Mouse (Mus musculus): ENCODE results near the gene Mydgf. TPM values are rescaled to one million over a fixed set of nuclear protein-coding genes. Genes with fewer than 3 reads are reported as not detected.
A peak's percentile ranks its signal among the peaks of the same experiment; 100 is the strongest.

The Mydgf gene
- polyA plus RNA-seq, 1 experiment from 2014 or later, result 71.2 TPM

- H3K36me3 ChIP-seq (ENCODE audit: control insufficient read depth, insufficient read depth, low read length), result peaks cover 5% of the 10 kb centered on the region; the same call in 1 of the 2 replicates
- ATAC-seq (ENCODE audit: insufficient read depth, low FRiP score, low TSS enrichment) (0 out of 2 replicates have a peak, but pooled peaks have one; percentile 1), DNase-seq (ENCODE audit: low spot score) (no peak)
- no peaks in the 10 kb centered on the region for H3K27me3 ChIP-seq (ENCODE audit: control insufficient read depth, insufficient read depth, low read length)
- H3K4me1 ChIP-seq (ENCODE audit: control insufficient read depth, insufficient read depth, low read length), result peaks cover 18% of the 10 kb centered on the region
- no peak overlapping the region for H3K27ac ChIP-seq (ENCODE audit: low read depth, low read length)
- H3K9me3 ChIP-seq (ENCODE audit: control insufficient read depth, low read length), result no peaks in the 10 kb centered on the region
- H3K4me3 ChIP-seq (ENCODE audit: low read depth, low read length), result peak overlapping the region; percentile 82
- H3K9ac ChIP-seq (ENCODE audit: low read length), result peak overlapping the region; percentile 77
- H3K4me2 ChIP-seq (ENCODE audit: low read depth), result peak overlapping the region; percentile 74
- WGBS, result under 1% methylated on average over 14 of the region's 14 CpGs
These were observed 604 bp downstream of the Mydgf start for GRCm38 (mm10) chr17:56182975-56183657.

- WGBS, result 94% methylated on average over 3 of the region's 3 CpGs
- Histone ChIP-seq H3K4me1 (ENCODE audit: control insufficient read depth, insufficient read depth, low read length) (peaks cover 5% of the 10 kb centered on the region; the same call in 1 of the 2 replicates), H3K9ac (ENCODE audit: low read length) (no peak overlapping the region), H3K4me3 (ENCODE audit: low read depth, low read length) (no peak overlapping the region), H3K27me3 (ENCODE audit: control insufficient read depth, insufficient read depth, low read length) (no peaks in the 10 kb centered on the region), H3K36me3 (ENCODE audit: control insufficient read depth, insufficient read depth, low read length) (peaks cover 8% of the 10 kb centered on the region), H3K27ac (ENCODE audit: low read depth, low read length) (no peak overlapping the region), H3K4me2 (ENCODE audit: low read depth) (no peak overlapping the region), H3K9me3 (ENCODE audit: control insufficient read depth, low read length) (no peaks in the 10 kb centered on the region)
- DNase-seq (ENCODE audit: low spot score) (no peak), ATAC-seq (ENCODE audit: insufficient read depth, low FRiP score, low TSS enrichment) (no peak)
These were observed 8.3 kb downstream of the Mydgf start for GRCm38 (mm10) chr17:56175416-56175815.

DNA sequence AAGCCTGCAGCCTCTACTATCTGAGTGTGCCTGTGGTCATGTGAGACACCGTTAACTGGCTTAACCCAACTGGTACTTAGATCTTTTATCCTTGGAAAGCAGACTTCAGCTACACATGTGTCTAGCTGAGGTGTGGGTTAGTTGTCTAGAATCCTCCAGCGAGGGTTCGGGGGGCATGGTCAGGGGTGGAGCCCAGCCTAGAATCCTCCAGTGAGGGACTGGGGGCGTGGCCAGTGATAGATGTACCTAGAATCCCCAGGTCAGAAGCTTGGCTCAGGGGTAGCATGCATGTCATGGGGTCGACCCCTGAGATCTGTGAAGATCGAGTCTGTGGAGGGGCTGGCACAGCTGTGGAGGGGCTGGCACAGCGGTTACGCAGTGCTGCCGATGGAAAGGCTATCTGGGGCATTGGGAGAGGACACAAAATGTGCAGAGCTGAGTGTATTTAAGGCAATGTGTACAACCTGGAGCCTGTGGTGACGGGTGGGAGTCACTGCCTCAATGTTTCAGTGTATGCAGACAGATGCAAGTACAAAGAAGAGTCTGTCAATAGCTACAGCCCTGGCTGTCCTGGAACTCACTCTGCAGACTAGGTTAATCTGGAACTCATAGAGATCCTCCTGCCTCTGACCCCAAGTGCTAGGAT, 10.2 kb downstream of the Mydgf start:
- ATAC-seq (ENCODE audit: insufficient read depth, low FRiP score, low TSS enrichment) (no peak), DNase-seq (ENCODE audit: low spot score) (no peak)
- H3K4me3 ChIP-seq (ENCODE audit: low read depth, low read length), result no peak overlapping the region
- H3K36me3 ChIP-seq (ENCODE audit: control insufficient read depth, insufficient read depth, low read length), result peaks cover 8% of the 10 kb centered on the region
- H3K9ac ChIP-seq (ENCODE audit: low read length), result no peak overlapping the region
- no peak overlapping the region for H3K4me2 ChIP-seq (ENCODE audit: low read depth)
- no peaks in the 10 kb centered on the region for H3K27me3 ChIP-seq (ENCODE audit: control insufficient read depth, insufficient read depth, low read length)
- H3K9me3 ChIP-seq (ENCODE audit: control insufficient read depth, low read length), result no peaks in the 10 kb centered on the region
- H3K4me1 ChIP-seq (ENCODE audit: control insufficient read depth, insufficient read depth, low read length), result peaks cover 7% of the 10 kb centered on the region; the same call in 1 of the 2 replicates
- no peak overlapping the region for H3K27ac ChIP-seq (ENCODE audit: low read depth, low read length)
- 53% methylated on average over 10 of the region's 10 CpGs for WGBS

DNA sequence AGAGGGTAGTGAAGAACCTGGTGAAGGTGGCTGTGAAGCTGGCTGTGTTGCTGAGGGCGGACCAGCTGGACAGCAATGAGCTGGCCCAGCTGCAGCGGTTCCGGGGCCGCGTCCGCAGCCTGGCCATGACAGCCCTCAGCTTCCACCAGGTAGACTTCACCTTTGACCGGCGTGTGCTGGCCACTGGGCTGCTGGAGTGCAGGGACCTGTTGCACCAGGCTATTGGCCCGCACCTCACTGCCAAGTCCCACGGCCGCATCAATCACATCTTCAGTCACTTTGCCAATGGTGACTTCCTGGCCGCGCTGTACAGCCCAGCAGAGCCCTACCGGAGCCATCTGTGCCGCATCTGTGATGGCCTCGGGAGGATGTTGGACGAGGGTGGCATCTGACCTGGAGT, 11.8 kb downstream of the Mydgf start:
- Histone ChIP-seq H3K27ac (ENCODE audit: low read depth, low read length) (no peak overlapping the region), H3K4me1 (ENCODE audit: control insufficient read depth, insufficient read depth, low read length) (peaks cover 7% of the 10 kb centered on the region; the same call in 1 of the 2 replicates), H3K27me3 (ENCODE audit: control insufficient read depth, insufficient read depth, low read length) (no peaks in the 10 kb centered on the region), H3K36me3 (ENCODE audit: control insufficient read depth, insufficient read depth, low read length) (peaks cover 4% of the 10 kb centered on the region), H3K4me3 (ENCODE audit: low read depth, low read length) (no peak overlapping the region), H3K4me2 (ENCODE audit: low read depth) (no peak overlapping the region), H3K9me3 (ENCODE audit: control insufficient read depth, low read length) (no peaks in the 10 kb centered on the region), H3K9ac (ENCODE audit: low read length) (no peak overlapping the region)
- WGBS, result 94% methylated on average over 17 of the region's 17 CpGs
- ATAC-seq (ENCODE audit: insufficient read depth, low FRiP score, low TSS enrichment) (no peak), DNase-seq (ENCODE audit: low spot score) (no peak)

DNA sequence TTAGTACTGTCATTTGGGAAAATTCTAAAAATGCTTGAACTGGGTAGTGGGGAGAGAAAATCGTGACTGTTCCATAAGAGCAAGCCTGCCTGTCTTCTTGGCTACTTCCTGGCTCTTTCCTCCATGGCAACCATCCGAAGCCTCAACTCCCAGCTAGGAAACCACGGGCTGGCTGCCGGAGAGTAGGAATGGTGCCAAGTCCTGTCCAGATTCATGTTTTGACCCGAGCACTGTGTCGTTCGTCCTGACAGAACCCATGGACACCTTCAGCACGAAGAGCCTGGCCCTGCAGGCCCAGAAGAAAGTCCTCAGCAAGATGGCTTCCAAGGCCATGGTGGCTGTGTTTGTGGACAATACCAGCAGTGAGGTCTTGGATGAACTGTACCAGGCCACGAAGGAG, 12.3 kb downstream of the Mydgf start:
- WGBS, result 82% methylated on average over 9 of the region's 9 CpGs

GRCm38 (mm10) chr17:56170636-56171035, 13.1 kb downstream of the Mydgf start:
- Histone ChIP-seq H3K9me3 (ENCODE audit: control insufficient read depth, low read length) (no peaks in the 10 kb centered on the region), H3K4me2 (ENCODE audit: low read depth) (no peak overlapping the region), H3K27me3 (ENCODE audit: control insufficient read depth, insufficient read depth, low read length) (no peaks in the 10 kb centered on the region), H3K4me1 (ENCODE audit: control insufficient read depth, insufficient read depth, low read length) (peaks cover 7% of the 10 kb centered on the region; the same call in 1 of the 2 replicates), H3K27ac (ENCODE audit: low read depth, low read length) (peak overlapping the region; percentile 31; the same call in 1 of the 2 replicates), H3K9ac (ENCODE audit: low read length) (0 out of 2 replicates have a peak overlapping the region, but pooled peaks have one; percentile 0), H3K36me3 (ENCODE audit: control insufficient read depth, insufficient read depth, low read length) (no peaks in the 10 kb centered on the region; the same call in 1 of the 2 replicates), H3K4me3 (ENCODE audit: low read depth, low read length) (no peak overlapping the region)
- ATAC-seq (ENCODE audit: insufficient read depth, low FRiP score, low TSS enrichment) (no peak), DNase-seq (ENCODE audit: low spot score) (peak; percentile 38)
- 33% methylated on average over 10 of the region's 10 CpGs for WGBS

More for the DNA sequence above, 12.3 kb downstream of the Mydgf start:
- peaks cover under 1% of the 10 kb centered on the region; the same call in 1 of the 2 replicates for H3K36me3 ChIP-seq (ENCODE audit: control insufficient read depth, insufficient read depth, low read length)
- no peak for ATAC-seq (ENCODE audit: insufficient read depth, low FRiP score, low TSS enrichment)
- no peak overlapping the region for H3K4me3 ChIP-seq (ENCODE audit: low read depth, low read length)
- no peak for DNase-seq (ENCODE audit: low spot score)
- H3K9ac ChIP-seq (ENCODE audit: low read length), result no peak overlapping the region
- no peak overlapping the region for H3K27ac ChIP-seq (ENCODE audit: low read depth, low read length)
- no peaks in the 10 kb centered on the region for H3K27me3 ChIP-seq (ENCODE audit: control insufficient read depth, insufficient read depth, low read length)
- H3K4me1 ChIP-seq (ENCODE audit: control insufficient read depth, insufficient read depth, low read length), result peaks cover 7% of the 10 kb centered on the region; the same call in 1 of the 2 replicates
- no peak overlapping the region for H3K4me2 ChIP-seq (ENCODE audit: low read depth)
- no peaks in the 10 kb centered on the region for H3K9me3 ChIP-seq (ENCODE audit: control insufficient read depth, low read length)

GRCm38 (mm10) chr17:56169830-56170229, 13.9 kb downstream of the Mydgf start:
- Histone ChIP-seq H3K9me3 (ENCODE audit: control insufficient read depth, low read length) (no peaks in the 10 kb centered on the region), H3K9ac (ENCODE audit: low read length) (no peak overlapping the region), H3K27ac (ENCODE audit: low read depth, low read length) (no peak overlapping the region), H3K4me1 (ENCODE audit: control insufficient read depth, insufficient read depth, low read length) (peaks cover 10% of the 10 kb centered on the region), H3K36me3 (ENCODE audit: control insufficient read depth, insufficient read depth, low read length) (no peaks in the 10 kb centered on the region), H3K27me3 (ENCODE audit: control insufficient read depth, insufficient read depth, low read length) (no peaks in the 10 kb centered on the region), H3K4me2 (ENCODE audit: low read depth) (no peak overlapping the region), H3K4me3 (ENCODE audit: low read depth, low read length) (no peak overlapping the region)
- ATAC-seq (ENCODE audit: insufficient read depth, low FRiP score, low TSS enrichment), result no peak
- 62% methylated on average over 6 of the region's 6 CpGs for WGBS
- DNase-seq (ENCODE audit: low spot score), result no peak

DNA sequence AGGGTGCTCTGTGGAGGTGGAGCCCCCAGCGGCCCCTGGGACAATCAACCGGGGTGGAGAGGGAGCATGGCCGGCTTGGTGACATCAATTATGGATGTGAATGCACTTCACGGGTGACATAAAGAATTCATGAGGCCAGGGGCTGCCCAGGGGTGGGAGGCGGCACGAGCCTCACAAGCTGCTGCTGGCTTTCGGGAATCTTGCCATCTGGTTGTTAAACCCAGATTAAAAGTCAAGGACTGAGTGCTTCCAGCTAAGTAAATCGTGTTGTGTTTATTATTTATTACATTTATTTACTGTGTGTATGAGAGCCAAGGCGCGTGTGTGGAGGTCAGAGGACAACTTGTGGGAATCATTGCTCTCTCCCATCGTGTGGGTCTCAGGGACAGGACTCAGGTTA, 18.0 kb downstream of the Mydgf start:
- Histone ChIP-seq H3K4me1 (ENCODE audit: control insufficient read depth, insufficient read depth, low read length) (peaks cover 14% of the 10 kb centered on the region), H3K9ac (ENCODE audit: low read length) (no peak overlapping the region)
- WGBS, result 45% methylated on average over 11 of the region's 11 CpGs

More for the DNA sequence above, 18.0 kb downstream of the Mydgf start:
- Histone ChIP-seq H3K27me3 (ENCODE audit: control insufficient read depth, insufficient read depth, low read length) (no peaks in the 10 kb centered on the region), H3K4me2 (ENCODE audit: low read depth) (no peak overlapping the region), H3K36me3 (ENCODE audit: control insufficient read depth, insufficient read depth, low read length) (no peaks in the 10 kb centered on the region), H3K9me3 (ENCODE audit: control insufficient read depth, low read length) (no peaks in the 10 kb centered on the region), H3K4me3 (ENCODE audit: low read depth, low read length) (no peak overlapping the region), H3K27ac (ENCODE audit: low read depth, low read length) (peak overlapping the region; percentile 44; the same call in 1 of the 2 replicates)
- ATAC-seq (ENCODE audit: insufficient read depth, low FRiP score, low TSS enrichment) (no peak), DNase-seq (ENCODE audit: low spot score) (peak; percentile 44)

All from neural tube, embryonic 11.5 days (tissue).